Mouse (Mus musculus) fat pad, adult 2 months (tissue): ENCODE data around the gene Mettl6.
"Not testable (repeated sequence)": the region's sequence is repeated elsewhere in the genome, so short reads cannot be mapped to it uniquely, and the experiment has no call there.

Source experiments
- DNase-seq: peaks from one replicate; pipeline ENCODE4 v3.0.0-alpha.2; 2011; ENCODE audit warnings: low read depth, low spot score; ENCODE audit errors: extremely low read depth

Gene Mettl6

GRCm38 (mm10) chr14:31473297-31473696 lies 21.5 kb downstream of the Mettl6 start:
- no peak for DNase-seq

- no peak for DNase-seq
Measured at GRCm38 (mm10) chr14:31472451-31473061, 22.3 kb downstream of the Mettl6 start.

DNA sequence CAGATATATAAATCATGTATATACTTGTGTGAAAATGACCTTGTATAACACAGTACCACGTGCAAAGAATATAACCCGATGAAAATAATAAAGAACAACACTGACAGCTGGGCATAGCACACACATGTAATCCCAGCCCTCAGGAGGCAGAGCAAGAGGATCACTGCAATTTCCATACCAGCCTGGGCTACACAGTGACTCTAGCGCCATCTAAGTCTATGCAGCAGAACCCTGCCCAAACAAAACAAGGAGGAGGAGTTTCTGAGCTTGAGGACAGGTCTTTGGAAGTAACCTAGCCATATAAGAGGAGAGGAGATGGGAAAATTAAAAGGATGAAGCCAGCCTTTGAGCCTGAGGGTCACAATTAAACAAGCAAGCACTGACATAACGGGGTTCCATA lies 25.1 kb downstream of the Mettl6 start:
- no peak for DNase-seq

- no peak for DNase-seq
Measured at GRCm38 (mm10) chr14:31464176-31464575, 30.7 kb downstream of the Mettl6 start.

DNA sequence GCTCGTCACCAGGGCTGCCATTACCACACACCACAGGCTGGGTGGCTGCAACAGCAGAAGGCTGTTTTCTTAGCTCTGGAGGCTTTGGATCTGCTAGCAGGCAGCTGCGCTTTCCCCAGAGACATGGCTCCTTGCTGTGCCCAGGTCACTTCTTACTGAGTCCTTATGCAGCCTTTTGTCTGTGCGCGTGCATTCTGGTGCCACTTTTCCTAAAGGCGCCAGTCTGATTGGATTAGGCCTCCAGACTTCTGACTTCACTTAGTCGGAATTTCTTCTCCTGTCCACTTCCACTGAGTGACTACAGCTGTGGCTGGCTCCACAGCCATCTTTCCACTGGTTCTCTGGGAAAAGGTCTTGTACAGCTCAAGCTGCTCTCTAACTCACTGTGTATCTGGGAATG lies 32.0 kb downstream of the Mettl6 start:
- DNase-seq: no peak

- DNase-seq: not testable (repeated sequence)
Measured at GRCm38 (mm10) chr14:31462226-31462625, 32.6 kb downstream of the Mettl6 start.

GRCm38 (mm10) chr14:31458006-31458405 lies 36.8 kb downstream of the Mettl6 start:
- peak; percentile 34 for DNase-seq

GRCm38 (mm10) chr14:31456064-31456721 lies 38.6 kb downstream of the Mettl6 start:
- DNase-seq: no peak

GRCm38 (mm10) chr14:31454849-31455566 lies 39.8 kb downstream of the Mettl6 start:
- DNase-seq: no peak

- not testable (repeated sequence) for DNase-seq
Measured at GRCm38 (mm10) chr14:31453946-31454345, 40.9 kb downstream of the Mettl6 start.

GRCm38 (mm10) chr14:31448994-31449393 lies 45.8 kb downstream of the Mettl6 start:
- DNase-seq: no peak

- no peak for DNase-seq
Measured at GRCm38 (mm10) chr14:31443616-31444015, 51.2 kb downstream of the Mettl6 start.

- DNase-seq: no peak
Measured at GRCm38 (mm10) chr14:31440725-31441124, 54.1 kb downstream of the Mettl6 start.

DNA sequence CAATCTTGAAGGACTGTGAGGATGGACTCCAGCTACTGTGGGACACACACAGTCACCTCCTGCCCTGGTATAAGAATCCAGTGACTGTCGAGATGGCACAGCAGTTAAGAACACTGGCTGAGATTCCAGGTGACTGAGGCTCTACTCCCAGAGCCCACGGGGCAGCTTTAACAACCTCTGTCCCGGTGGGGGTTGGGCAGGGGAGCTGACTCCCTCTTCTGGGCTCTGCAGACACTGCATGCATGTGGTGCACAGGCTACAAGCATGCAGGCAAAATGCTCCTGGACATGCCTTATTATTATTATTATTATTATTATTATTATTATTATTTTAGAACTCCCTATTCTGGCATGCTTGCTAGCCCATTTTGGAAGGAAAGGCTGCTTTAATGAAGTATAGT lies 54.6 kb downstream of the Mettl6 start:
- no peak for DNase-seq

- DNase-seq: no peak
Measured at GRCm38 (mm10) chr14:31439279-31439678, 55.6 kb downstream of the Mettl6 start.

DNA sequence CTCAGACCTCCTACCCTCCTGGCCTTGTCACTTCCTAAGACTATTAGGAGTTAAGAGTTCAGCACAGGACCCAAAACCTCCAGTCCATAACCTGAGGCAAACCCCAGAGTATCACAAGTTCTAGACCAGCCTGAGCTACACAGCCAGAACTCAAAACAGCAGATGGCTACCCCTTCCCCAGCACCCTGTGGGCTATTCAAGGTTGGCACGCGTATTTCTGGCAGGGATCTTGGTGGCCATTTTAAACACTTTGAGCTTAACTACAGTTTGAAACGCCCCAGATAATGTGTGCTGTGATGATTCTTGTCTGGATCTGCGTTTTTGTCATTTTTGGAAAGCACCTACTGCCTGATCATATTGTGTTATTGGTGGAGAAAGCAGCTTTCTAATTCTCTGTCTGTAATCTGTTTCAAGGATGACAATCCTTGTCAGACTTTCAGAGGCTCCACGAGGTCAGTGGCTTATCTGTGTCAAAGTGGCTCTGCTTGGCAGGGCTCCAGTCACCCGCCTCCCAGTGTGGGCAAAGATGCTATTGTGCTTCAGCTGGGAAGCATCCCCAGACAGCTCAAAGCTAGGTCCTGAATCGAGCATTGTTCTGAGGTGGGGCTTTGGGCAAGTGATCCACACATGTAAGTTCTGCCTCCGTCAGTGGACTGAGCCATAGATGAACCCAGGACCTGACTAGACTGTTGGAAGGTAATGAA lies 56.9 kb downstream of the Mettl6 start:
- no peak for DNase-seq

GRCm38 (mm10) chr14:31435930-31436693 lies 58.7 kb downstream of the Mettl6 start, which contains the start of gene Sh3bp5:
TSS of gene Sh3bp5 (minus strand) at chr14:31436078.
- no peak for DNase-seq

GRCm38 (mm10) chr14:31435018-31435915 lies 59.6 kb downstream of the Mettl6 start:
- no peak for DNase-seq

GRCm38 (mm10) chr14:31434426-31434825 lies 60.4 kb downstream of the Mettl6 start:
- no peak for DNase-seq
